Mouse (Mus musculus) limb, embryonic 15.5 days (tissue): Measurements from ENCODE around the gene Pax2. TPM values are rescaled to one million over a fixed set of nuclear protein-coding genes. Genes with fewer than 3 reads are reported as not detected.
"Not testable (repeated sequence)": the region's sequence is repeated elsewhere in the genome, so short reads cannot be mapped to it uniquely, and the experiment has no call there.

Experiments
- ATAC-seq: fragments of 200-750 bp; cut with Nextera tagmentation; 2 replicates; pipeline ENCODE4 v1.8.0; 2017; ENCODE audit warnings: low read depth, moderate TSS enrichment; ENCODE audit not compliant: insufficient number of reproducible peaks, low FRiP score, low TSS enrichment
- H3K27ac ChIP-seq: fragments of 300-500 bp; sonication (generic); 2 replicates; pipeline ENCODE4 v1.5.1; 2015; ENCODE audit warnings: moderate library complexity, mild to moderate bottlenecking, inconsistent platforms
- H3K27me3 ChIP-seq: fragments of 300-500 bp; sonication (generic); 2 replicates; pipeline ENCODE4 v1.6.1; 2015; ENCODE audit warnings: inconsistent platforms
- H3K36me3 ChIP-seq: fragments of 300-500 bp; sonication (generic); 2 replicates; pipeline ENCODE4 v1.6.1; 2015; ENCODE audit warnings: inconsistent platforms
- H3K4me1 ChIP-seq: fragments of 300-500 bp; sonication (generic); 2 replicates; pipeline ENCODE4 v1.6.1; 2015; ENCODE audit warnings: inconsistent platforms
- H3K4me2 ChIP-seq: fragments of 300-500 bp; sonication (generic); 2 replicates; pipeline ENCODE4 v1.6.1; 2015; ENCODE audit warnings: mild to moderate bottlenecking, inconsistent platforms
- H3K4me3 ChIP-seq: fragments of 300-500 bp; sonication (generic); 2 replicates; pipeline ENCODE4 v1.5.1; 2015; ENCODE audit warnings: mild to moderate bottlenecking, inconsistent platforms
- H3K9ac ChIP-seq: fragments of 300-500 bp; sonication (generic); 2 replicates; pipeline ENCODE4 v1.6.1; 2015; ENCODE audit warnings: inconsistent platforms
- H3K9me3 ChIP-seq: fragments of 300-500 bp; sonication (generic); 2 replicates; pipeline ENCODE4 v1.6.1; 2016; ENCODE audit warnings: inconsistent platforms
- WGBS: fragments of 180-500 bp; shearing (Covaris S2); methylation state at CpG from one replicate; pipeline ENCODE4 v1.1.7; 2015; 5-methylcytosine and 5-hydroxymethylcytosine counted together
- polyA plus RNA-seq: library from polyadenylated mRNA; unstranded; fragments of >200 nt; fragmentation: Nextera tagmentation; extraction: Ambion mirVana; gene quantifications from 2 replicates; pipeline ENCODE4 v1.2.1, GENCODE M21; 2015

Pax2 gene
- polyA plus RNA-seq, 1 experiment from 2014 or later, result not detected

- peaks cover 86% of the 10 kb centered on the region for H3K27me3 ChIP-seq
Measured at GRCm38 (mm10) chr19:44833391-44833790, 77.5 kb downstream of the Pax2 start.

GRCm38 (mm10) chr19:44834218-44835041 is 78.6 kb downstream of the Pax2 start:
- 7% methylated on average over 11 of the region's 11 CpGs for WGBS
- H3K27me3 ChIP-seq, result peaks cover 90% of the 10 kb centered on the region
- H3K4me3 ChIP-seq, result no peak overlapping the region
- no peaks in the 10 kb centered on the region for H3K9me3 ChIP-seq
- H3K36me3 ChIP-seq, result no peaks in the 10 kb centered on the region
- no peak overlapping the region for H3K4me2 ChIP-seq
- no peak for ATAC-seq
- no peak overlapping the region for H3K27ac ChIP-seq
- H3K9ac ChIP-seq, result no peak overlapping the region
- H3K4me1 ChIP-seq, result peaks cover 26% of the 10 kb centered on the region

More at GRCm38 (mm10) chr19:44833391-44833790, 77.5 kb downstream of the Pax2 start:
- no peak for ATAC-seq
- Histone ChIP-seq H3K4me3 (no peak overlapping the region), H3K4me2 (no peak overlapping the region), H3K36me3 (no peaks in the 10 kb centered on the region), H3K4me1 (peaks cover 26% of the 10 kb centered on the region), H3K27ac (no peak overlapping the region), H3K9me3 (no peaks in the 10 kb centered on the region), H3K9ac (no peak overlapping the region)
- 39% methylated on average over 1 of the region's 1 CpGs for WGBS

GRCm38 (mm10) chr19:44835042-44835930 is 79.4 kb downstream of the Pax2 start:
- Histone ChIP-seq H3K27me3 (peaks cover 93% of the 10 kb centered on the region), H3K9ac (no peak overlapping the region), H3K9me3 (no peaks in the 10 kb centered on the region), H3K36me3 (no peaks in the 10 kb centered on the region), H3K4me2 (peak overlapping the region; percentile 88), H3K27ac (no peak overlapping the region), H3K4me1 (peaks cover 26% of the 10 kb centered on the region), H3K4me3 (peak overlapping the region; percentile 45)
- WGBS, result 3% methylated on average over 34 of the region's 34 CpGs
- ATAC-seq, result no peak

- Histone ChIP-seq H3K27me3 (peaks cover 88% of the 10 kb centered on the region), H3K4me3 (peak overlapping the region; percentile 45), H3K4me1 (peaks cover 26% of the 10 kb centered on the region), H3K9ac (0 out of 2 replicates have a peak overlapping the region, but pooled peaks have one; percentile 28), H3K4me2 (peak overlapping the region; percentile 88), H3K27ac (no peak overlapping the region), H3K36me3 (no peaks in the 10 kb centered on the region), H3K9me3 (no peaks in the 10 kb centered on the region)
- ATAC-seq, result no peak
- under 1% methylated on average over 70 of the region's 71 CpGs for WGBS
Measured at GRCm38 (mm10) chr19:44835931-44836861, 80.4 kb downstream of the Pax2 start.

- Histone ChIP-seq H3K4me2 (peak overlapping the region; percentile 88; the same call in 1 of the 2 replicates), H3K27ac (no peak overlapping the region), H3K27me3 (peaks cover 75% of the 10 kb centered on the region), H3K36me3 (no peaks in the 10 kb centered on the region), H3K9me3 (no peaks in the 10 kb centered on the region), H3K4me1 (peaks cover 26% of the 10 kb centered on the region), H3K9ac (no peak overlapping the region), H3K4me3 (peak overlapping the region; percentile 45)
- no peak for ATAC-seq
- WGBS, result 2% methylated on average over 37 of the region's 37 CpGs
Measured at GRCm38 (mm10) chr19:44837426-44838205, 81.8 kb downstream of the Pax2 start.

- no peak overlapping the region for H3K9ac ChIP-seq
- H3K27ac ChIP-seq, result no peak overlapping the region
- 14% methylated on average over 9 of the region's 9 CpGs for WGBS
- no peak overlapping the region for H3K4me3 ChIP-seq
- H3K4me1 ChIP-seq, result peaks cover 26% of the 10 kb centered on the region
- H3K36me3 ChIP-seq, result no peaks in the 10 kb centered on the region
- no peaks in the 10 kb centered on the region for H3K9me3 ChIP-seq
- H3K27me3 ChIP-seq, result peaks cover 70% of the 10 kb centered on the region
- no peak overlapping the region for H3K4me2 ChIP-seq
- no peak for ATAC-seq
Measured at GRCm38 (mm10) chr19:44838321-44838720, 82.5 kb downstream of the Pax2 start.

- WGBS, result 91% methylated on average over 15 of the region's 15 CpGs
- H3K36me3 ChIP-seq, result not testable (repeated sequence)
Measured at GRCm38 (mm10) chr19:44842661-44843060, 86.8 kb downstream of the Pax2 start.

GRCm38 (mm10) chr19:44849465-44849864 is 93.6 kb downstream of the Pax2 start:
- no peak for ATAC-seq
- 66% methylated on average over 12 of the region's 12 CpGs for WGBS

More at GRCm38 (mm10) chr19:44842661-44843060, 86.8 kb downstream of the Pax2 start:
- peaks cover 35% of the 10 kb centered on the region for H3K27me3 ChIP-seq
- H3K4me3 ChIP-seq, ATAC-seq, H3K4me1 ChIP-seq, H3K27ac ChIP-seq, H3K9ac ChIP-seq, H3K9me3 ChIP-seq, H3K4me2 ChIP-seq: not testable (repeated sequence)

GRCm38 (mm10) chr19:44858671-44859070 is 102.8 kb downstream of the Pax2 start:
- no peak for ATAC-seq
- peaks cover 3% of the 10 kb centered on the region; the same call in 1 of the 2 replicates for H3K9me3 ChIP-seq
- H3K36me3 ChIP-seq, result no peaks in the 10 kb centered on the region
- no peak overlapping the region for H3K27ac ChIP-seq
- no peaks in the 10 kb centered on the region for H3K4me1 ChIP-seq
- no peak overlapping the region for H3K4me3 ChIP-seq
- peaks cover 4% of the 10 kb centered on the region; the same call in 1 of the 2 replicates for H3K27me3 ChIP-seq
- H3K9ac ChIP-seq, result no peak overlapping the region
- WGBS, result 89% methylated on average over 1 of the region's 1 CpGs
- H3K4me2 ChIP-seq, result no peak overlapping the region

More at GRCm38 (mm10) chr19:44849465-44849864, 93.6 kb downstream of the Pax2 start:
- Histone ChIP-seq H3K4me3 (no peak overlapping the region), H3K27ac (no peak overlapping the region), H3K9ac (no peak overlapping the region), H3K4me2 (no peak overlapping the region), H3K4me1 (no peaks in the 10 kb centered on the region), H3K36me3 (no peaks in the 10 kb centered on the region), H3K9me3 (no peaks in the 10 kb centered on the region), H3K27me3 (0 out of 2 replicates have a peak, but pooled peaks cover 5% of the 10 kb centered on the region)

GRCm38 (mm10) chr19:44868766-44869165 is 112.9 kb downstream of the Pax2 start:
- WGBS, result 41% methylated on average over 2 of the region's 2 CpGs
- no peak overlapping the region for H3K4me2 ChIP-seq
- no peak overlapping the region for H3K9ac ChIP-seq
- no peak overlapping the region for H3K27ac ChIP-seq
- H3K27me3 ChIP-seq, result peaks cover 26% of the 10 kb centered on the region
- H3K4me3 ChIP-seq, result no peak overlapping the region
- ATAC-seq, result no peak
- H3K9me3 ChIP-seq, result no peaks in the 10 kb centered on the region
- H3K36me3 ChIP-seq, result no peaks in the 10 kb centered on the region
- H3K4me1 ChIP-seq, result no peaks in the 10 kb centered on the region
